Mouse (Mus musculus) brain, embryonic 14.5 days (tissue): Measurements from ENCODE around the gene Napa.

Source experiments
- CTCF ChIP-seq: fragments of 200-500 bp; IDR thresholded peaks from 2 replicates; pipeline ENCODE4 v1.5.1; 2012; ENCODE audit warnings: inconsistent platforms, mild to moderate bottlenecking, moderate library complexity, borderline replicate concordance; ENCODE audit not compliant: insufficient read depth, insufficient read length; ENCODE audit errors: extremely low read depth
- POLR2A ChIP-seq: fragments of 200-500 bp; IDR thresholded peaks from 2 replicates; pipeline ENCODE4 v1.6.1; 2012; ENCODE audit warnings: mild to moderate bottlenecking, inconsistent platforms, borderline replicate concordance; ENCODE audit not compliant: poor library complexity, insufficient read depth, insufficient read length, severe bottlenecking; ENCODE audit errors: extremely low read depth

DNA sequence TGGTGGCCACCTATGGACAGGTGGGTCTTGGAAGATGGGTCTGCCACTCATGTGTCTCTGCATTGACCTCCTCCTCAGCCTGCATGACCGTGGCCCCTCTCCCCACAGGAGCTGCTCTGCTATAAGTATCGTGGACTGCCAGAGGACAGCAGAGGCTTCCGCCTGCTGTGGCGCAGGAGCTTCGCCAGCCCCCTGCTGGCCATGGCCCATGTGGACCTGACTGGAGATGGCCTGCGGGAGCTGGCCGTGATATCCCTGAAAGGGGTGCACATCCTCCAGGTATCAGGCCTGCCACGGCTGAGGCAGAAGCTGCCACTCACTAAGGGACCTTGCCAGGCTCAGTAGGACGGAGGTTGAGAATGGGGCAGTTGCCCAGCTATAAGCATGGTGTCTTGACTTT, 27.6 kb downstream of the Napa start:
- TF ChIP-seq CTCF (no peak), POLR2A (no peak)
